Mouse (Mus musculus): ENCODE measurements around the gene Trio. TPM values are rescaled to one million over a fixed set of nuclear protein-coding genes. Genes with fewer than 3 reads are reported as not detected.

Trio gene
- 26.5 and 29.3 TPM in 2 replicates for polyA plus RNA-seq (2015; fragmentation: Nextera tagmentation; extraction: Ambion mirVana)

DNA sequence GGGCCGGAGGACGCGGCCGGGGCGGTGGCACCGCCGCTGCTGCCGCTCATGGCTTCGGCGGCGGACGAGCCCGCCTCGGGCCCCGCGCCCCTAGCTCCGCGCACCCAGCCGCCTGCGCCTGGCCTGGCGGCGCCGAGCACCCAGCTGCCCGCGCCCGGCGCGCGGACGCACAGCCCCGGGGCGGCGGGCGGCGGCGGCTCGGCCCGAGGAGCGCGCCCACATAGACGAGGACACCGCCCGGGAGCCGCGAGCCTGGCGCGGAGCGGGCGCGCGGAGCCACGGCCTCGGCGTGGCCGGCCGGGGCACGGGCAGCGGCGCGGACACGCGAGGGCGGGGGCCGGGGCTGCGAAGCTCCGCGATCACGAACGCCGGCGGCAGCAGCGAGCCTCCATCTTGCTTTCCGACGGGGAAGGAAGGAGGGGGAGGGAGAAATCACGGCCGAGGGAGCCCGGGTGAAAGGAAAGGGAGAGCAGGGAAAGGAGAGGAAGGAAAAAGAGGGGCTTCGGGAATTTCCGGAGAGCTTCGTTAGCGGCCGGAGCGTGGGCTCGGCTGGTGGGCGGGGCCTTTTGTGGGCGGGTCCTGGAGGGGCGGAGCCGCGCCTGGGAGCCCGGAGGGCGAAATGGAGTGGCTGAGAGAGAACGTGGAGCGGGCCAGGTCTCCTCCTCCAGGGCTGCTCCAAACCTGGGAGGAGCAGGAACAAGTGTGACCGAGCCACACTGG lies at the start of gene Trio:
Gene Trio (minus strand): TSS at position 402 of the 720 bp plus-strand sequence.

DNA sequence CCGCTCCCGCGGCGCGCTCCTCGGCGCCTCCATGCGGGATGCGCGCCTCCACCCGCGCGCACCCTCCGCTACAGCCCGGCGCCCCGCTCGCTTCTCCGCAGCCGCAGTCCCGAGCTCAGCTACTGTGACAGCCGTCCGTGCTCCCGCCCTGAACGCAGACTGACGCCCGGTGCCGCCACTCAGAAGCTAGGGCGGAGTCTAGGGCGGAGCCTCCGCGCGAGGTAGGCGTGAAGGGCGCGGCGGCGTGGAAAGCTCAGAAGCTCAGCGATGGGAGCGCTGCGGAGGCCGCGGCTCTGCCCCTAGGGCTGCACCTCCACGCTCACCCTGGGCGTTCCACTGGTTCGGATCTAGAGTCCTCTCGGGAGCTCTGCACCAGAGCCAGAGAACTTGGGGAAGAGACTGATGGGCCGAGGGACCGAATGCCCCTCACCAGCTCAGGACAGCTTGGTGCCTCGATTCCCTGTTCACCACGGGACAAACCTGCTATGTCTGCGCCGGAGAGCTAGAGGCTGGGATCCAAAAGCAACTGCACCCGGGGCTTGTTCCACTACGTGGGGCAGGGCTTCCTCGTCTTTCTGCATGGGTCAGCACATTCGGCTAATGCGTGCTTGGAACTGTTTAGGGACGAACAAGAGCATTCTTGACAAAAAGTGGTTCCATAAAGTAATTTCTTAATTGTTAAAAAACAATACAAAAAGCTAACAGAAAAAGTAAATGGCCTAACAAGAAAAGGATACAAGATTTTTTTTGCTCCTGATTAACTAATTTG lies 344.0 kb downstream of the Trio start, which contains the start of gene Otulinl:
Gene Otulinl (minus strand): TSS at position 161 of the 769 bp plus-strand sequence.

Other genes starting within 250 kb of the Trio start
- 0.01 TPM in 1 of 2 replicates, not detected in the other for gene Dnah5, start 177.9 kb upstream of the Trio start, polyA plus RNA-seq (2015; fragmentation: Nextera tagmentation; extraction: Ambion mirVana)

Measured in skeletal muscle tissue, postnatal 0 days (tissue).